ENCODE assay signal across 28 mouse cellular contexts in genomic region chr3:83368500-83369068, GRCm38 (mm10).
DNase-seq lines count a peak whose midpoint lies in the region; ATAC-seq and TF ChIP-seq lines count a peak whose summit lies in the region.
"Had no signal": no experiment of that assay in that cellular context is flagged by ENCODE, and none has a peak within 500 bp of the region (broad histone marks: within the 10 kb centered on the region; RNA-seq: fewer than 3 reads in every experiment).

No protein-coding gene starts in this region.

- no peaks in the 10 kb centered on the region for H3K79me2 ChIP-seq in myocyte (ENCODE audit: control insufficient read depth, insufficient read depth)

- no peak overlapping the region for H3K4me2 ChIP-seq in heart, embryonic 13.5 days
- H3K4me2 ChIP-seq in heart, postnatal 0 days (ENCODE audit: low read depth, low read length): no peak overlapping the region
- H3K4me2 ChIP-seq in myocyte (ENCODE audit: low read depth): no peak overlapping the region
- H3K4me2 ChIP-seq: embryonic facial prominence, embryonic 15.5 days; hindbrain, embryonic 14.5 days had no signal

- H3K27ac ChIP-seq in heart, embryonic 13.5 days (replicated peaks): 0 out of 2 replicates have a peak overlapping the region, but pooled peaks have one; percentile 9
- H3K27ac ChIP-seq in heart, embryonic 10.5 days: no peak overlapping the region
- H3K27ac ChIP-seq in heart, postnatal 0 days (ENCODE audit: low read depth): peak overlapping the region; percentile 25; the same call in 1 of the 2 replicates
- H3K27ac ChIP-seq: embryonic facial prominence, embryonic 15.5 days; hindbrain, embryonic 14.5 days; hindbrain, postnatal 0 days had no signal

- H3K9ac ChIP-seq in heart, embryonic 13.5 days: no peak overlapping the region
- H3K9ac ChIP-seq in heart, postnatal 0 days (replicated peaks; ENCODE audit: low read depth, low read length): no peak overlapping the region
- H3K9ac ChIP-seq: embryonic facial prominence, embryonic 15.5 days; forebrain, postnatal 0 days; hindbrain, embryonic 14.5 days had no signal

- TF ChIP-seq EP300 in heart, postnatal 0 days (IDR thresholded peaks at IDR 0.05; ENCODE audit: low read depth): no peak

- H3ac ChIP-seq in myocyte (ENCODE audit: control insufficient read depth, insufficient read length): no peak overlapping the region

- no peak for ATAC-seq in heart, embryonic 13.5 days (ENCODE audit: extremely low read depth, insufficient number of reproducible peaks, low FRiP score, low TSS enrichment)
- ATAC-seq in heart, postnatal 0 days (ENCODE audit: insufficient read depth, low read depth): peak; percentile 83
- ATAC-seq: CD4-positive, CD25-positive, alpha-beta regulatory T cell, adult 4 months; forebrain, embryonic 14.5 days; forebrain, postnatal 0 days; hindbrain, postnatal 0 days; inflammation-experienced regulatory T-cells, adult 6 months; intestine, embryonic 16.5 days had no signal

- intact Hi-C loops in heart, postnatal 14 days (cut with DNase I): no loop called here

- peaks cover 11% of the 10 kb centered on the region; the same call in 1 of the 2 replicates for H3K4me1 ChIP-seq in heart, embryonic 13.5 days
- H3K4me1 ChIP-seq in heart, embryonic 10.5 days: no peaks in the 10 kb centered on the region
- peaks cover 15% of the 10 kb centered on the region; the same call in 1 of the 2 replicates for H3K4me1 ChIP-seq in heart, postnatal 0 days (ENCODE audit: control insufficient read depth, insufficient read depth)
- H3K4me1 ChIP-seq: embryonic facial prominence, embryonic 15.5 days had no signal

- H3K4me3 ChIP-seq in heart, embryonic 13.5 days: no peak overlapping the region
- H3K4me3 ChIP-seq in heart, embryonic 10.5 days: no peak overlapping the region
- no peak overlapping the region for H3K4me3 ChIP-seq in heart, postnatal 0 days (ENCODE audit: low read depth, low read length)
- H3K4me3 ChIP-seq in myocyte: no peak overlapping the region
- H3K4me3 ChIP-seq: embryonic facial prominence, embryonic 15.5 days had no signal

- WGBS in heart, embryonic 13.5 days: 63% methylated on average over 9 of the region's 9 CpGs
- WGBS in heart, embryonic 10.5 days: 75% methylated on average over 9 of the region's 9 CpGs
- WGBS in heart, postnatal 0 days: 49% methylated on average over 9 of the region's 9 CpGs

- TF ChIP-seq POLR2A in myocyte (IDR thresholded peaks at IDR 0.05; ENCODE audit: insufficient read length, low read depth): no peak

- H3K27me3 ChIP-seq in heart, embryonic 13.5 days (replicated peaks): no peaks in the 10 kb centered on the region
- no peaks in the 10 kb centered on the region for H3K27me3 ChIP-seq in heart, embryonic 10.5 days (ENCODE audit: insufficient read depth, poor library complexity, severe bottlenecking)
- no peaks in the 10 kb centered on the region for H3K27me3 ChIP-seq in heart, postnatal 0 days (ENCODE audit: control insufficient read depth, insufficient read depth, low read length)
- H3K27me3 ChIP-seq in myocyte (ENCODE audit: control insufficient read depth, insufficient read depth, insufficient read length): no peaks in the 10 kb centered on the region
- H3K27me3 ChIP-seq: embryonic facial prominence, embryonic 15.5 days had no signal

- no peak for TF ChIP-seq CTCF in heart, postnatal 0 days (IDR thresholded peaks at IDR 0.05; ENCODE audit: low read depth)

- peak; percentile 60 for DNase-seq in gastrocnemius, adult 18-20 months (ENCODE audit: low spot score)
- no peak for DNase-seq in gastrocnemius, postnatal 10 days
- no peak for DNase-seq in heart, embryonic 10.5 days (ENCODE audit: low spot score)
- DNase-seq in heart, postnatal 0 days (ENCODE audit: low spot score): no peak
- DNase-seq in heart, postnatal 14 days: no peak
- no peak for DNase-seq in thymus, postnatal 25 days
- DNase-seq: adrenal gland, adult 2 months; adrenal gland, postnatal 25 days; B cell, adult 2 months; cerebellum, adult 11-12 months; cerebellum, adult 8-10 months; cerebellum, postnatal 10 days; cerebellum, postnatal 36 days; embryo, embryonic 11 days; forebrain, postnatal 0 days; heart, adult 11 months; heart, postnatal 4 days; kidney, adult 18-20 months; kidney, adult 9 months had no signal

- no peaks in the 10 kb centered on the region for H3K36me3 ChIP-seq in heart, embryonic 13.5 days
- no peaks in the 10 kb centered on the region for H3K36me3 ChIP-seq in heart, embryonic 10.5 days
- no peaks in the 10 kb centered on the region for H3K36me3 ChIP-seq in heart, postnatal 0 days (replicated peaks; ENCODE audit: control insufficient read depth, insufficient read depth, low read length)
- H3K36me3 ChIP-seq in myocyte (ENCODE audit: control insufficient read depth, insufficient read depth): no peaks in the 10 kb centered on the region
- H3K36me3 ChIP-seq: embryonic facial prominence, embryonic 15.5 days had no signal

- no peaks in the 10 kb centered on the region for H3K9me3 ChIP-seq in heart, embryonic 13.5 days
- no peaks in the 10 kb centered on the region for H3K9me3 ChIP-seq in heart, embryonic 10.5 days
- no peaks in the 10 kb centered on the region for H3K9me3 ChIP-seq in heart, postnatal 0 days (replicated peaks; ENCODE audit: control insufficient read depth, low read length)
- H3K9me3 ChIP-seq: embryonic facial prominence, embryonic 15.5 days had no signal

TF ChIP-seq in myocyte, 11 proteins besides CTCF, POLR2A, EP300 and RAD21:
- TF ChIP-seq SRF (IDR thresholded peaks at IDR 0.05; ENCODE audit: control insufficient read depth, insufficient read length, low read depth): no peak
- TF ChIP-seq MYOD1 (IDR thresholded peaks at IDR 0.05; ENCODE audit: control insufficient read depth in 1 of 3, insufficient read length in 2 of 3, low read depth in 2 of 3): peak in 2 of 3 experiments; percentile 66 to 87
